Mouse (Mus musculus) intestine, embryonic 15.5 days (tissue): ENCODE measurements around the gene Usp22. TPM values are rescaled to one million over a fixed set of nuclear protein-coding genes. Genes with fewer than 3 reads are reported as not detected.

Source experiments
- ATAC-seq: fragments of 200-750 bp; cut with Nextera tagmentation; 2 replicates; pipeline ENCODE4 v1.8.0; 2017; ENCODE audit warnings: moderate TSS enrichment, moderate library complexity
- H3K27ac ChIP-seq: fragments of 300-500 bp; sonication (generic); 2 replicates; pipeline ENCODE4 v1.5.1; 2015; ENCODE audit warnings: mild to moderate bottlenecking, inconsistent platforms
- H3K27me3 ChIP-seq: fragments of 300-500 bp; sonication (generic); replicated peaks from 2 replicates; pipeline ENCODE4 v1.6.1; 2015; ENCODE audit warnings: inconsistent platforms
- H3K36me3 ChIP-seq: fragments of 300-500 bp; sonication (generic); 2 replicates; pipeline ENCODE4 v1.6.1; 2015; ENCODE audit warnings: inconsistent platforms
- H3K4me1 ChIP-seq: fragments of 300-500 bp; sonication (generic); replicated peaks from 2 replicates; pipeline ENCODE4 v1.6.1; 2015; ENCODE audit warnings: inconsistent platforms
- H3K4me2 ChIP-seq: fragments of 300-500 bp; sonication (generic); replicated peaks from 2 replicates; pipeline ENCODE4 v1.6.1; 2015; ENCODE audit warnings: mild to moderate bottlenecking, inconsistent platforms
- H3K4me3 ChIP-seq: fragments of 300-500 bp; sonication (generic); replicated peaks from 2 replicates; pipeline ENCODE4 v1.5.1; 2015; ENCODE audit warnings: inconsistent platforms
- H3K9ac ChIP-seq: fragments of 300-500 bp; sonication (generic); 2 replicates; pipeline ENCODE4 v1.6.1; 2015; ENCODE audit warnings: inconsistent platforms
- H3K9me3 ChIP-seq: fragments of 300-500 bp; sonication (generic); 2 replicates; pipeline ENCODE4 v1.6.1; 2016; ENCODE audit warnings: inconsistent platforms
- WGBS: fragments of 180-500 bp; shearing (Covaris S2); methylation state at CpG from one replicate; pipeline ENCODE4 v1.1.7; 2015; 5-methylcytosine and 5-hydroxymethylcytosine counted together
- polyA plus RNA-seq: library from polyadenylated mRNA; unstranded; fragments of >200 nt; fragmentation: Nextera tagmentation; extraction: Ambion mirVana; gene quantifications from 2 replicates; pipeline ENCODE4 v1.2.1, GENCODE M21; 2015

Usp22 gene
- polyA plus RNA-seq, 1 experiment from 2014 or later = 98.6 TPM

DNA sequence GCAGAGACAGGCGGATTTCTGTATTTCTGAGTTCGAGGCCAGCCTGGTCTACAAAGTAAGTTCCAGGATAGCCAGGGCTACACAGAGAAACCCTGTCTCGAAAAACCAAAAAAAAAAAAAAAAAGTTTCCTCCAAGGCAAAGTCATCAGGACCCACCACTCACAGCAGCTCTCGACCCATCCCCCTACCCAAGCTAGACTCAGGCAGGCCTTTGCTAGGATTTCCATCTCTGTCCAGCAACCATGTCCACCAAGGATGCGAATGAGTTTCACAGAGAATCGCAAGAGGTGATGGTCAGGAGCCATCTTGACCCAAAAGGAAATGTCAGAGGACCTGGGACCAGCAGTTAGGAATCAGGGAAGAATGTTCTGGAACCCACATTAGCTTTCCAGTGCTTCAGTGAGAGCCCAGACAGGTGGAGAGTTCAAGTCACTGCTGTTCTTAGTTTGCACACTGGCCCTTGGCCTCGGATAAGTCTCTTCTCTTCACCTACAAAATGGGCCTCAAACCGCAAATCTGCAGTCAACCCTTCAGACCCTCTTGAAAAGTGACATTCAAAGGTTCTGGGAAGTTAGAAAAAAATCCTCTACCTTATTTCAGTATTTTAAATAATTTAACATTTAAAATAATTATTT, 47.3 kb downstream of the Usp22 start:
- H3K4me2 ChIP-seq = no peak overlapping the region
- no peak overlapping the region for H3K27ac ChIP-seq
- 89% methylated on average over 8 of the region's 8 CpGs for WGBS
- H3K9ac ChIP-seq = no peak overlapping the region
- H3K4me1 ChIP-seq = no peaks in the 10 kb centered on the region
- H3K27me3 ChIP-seq = no peaks in the 10 kb centered on the region; the same call in 1 of the 2 replicates
- no peak for ATAC-seq
- no peak overlapping the region for H3K4me3 ChIP-seq
- no peaks in the 10 kb centered on the region for H3K36me3 ChIP-seq
- H3K9me3 ChIP-seq = no peaks in the 10 kb centered on the region

GRCm38 (mm10) chr11:61126606-61127355, 48.1 kb downstream of the Usp22 start, which contains the start of gene Tnfrsf13b:
TSS of gene Tnfrsf13b (plus strand) at chr11:61126755.
- H3K36me3 ChIP-seq = no peaks in the 10 kb centered on the region
- ATAC-seq = no peak
- H3K9me3 ChIP-seq = no peaks in the 10 kb centered on the region
- no peak within 1 kb of the TSS for H3K4me2 ChIP-seq
- no peaks in the 10 kb centered on the region; the same call in 1 of the 2 replicates for H3K27me3 ChIP-seq
- no peak within 1 kb of the TSS for H3K4me3 ChIP-seq
- 79% methylated on average over 23 of the region's 23 CpGs for WGBS
- H3K4me1 ChIP-seq = no peaks in the 10 kb centered on the region
- no peak within 1 kb of the TSS for H3K9ac ChIP-seq
- no peak within 1 kb of the TSS for H3K27ac ChIP-seq

DNA sequence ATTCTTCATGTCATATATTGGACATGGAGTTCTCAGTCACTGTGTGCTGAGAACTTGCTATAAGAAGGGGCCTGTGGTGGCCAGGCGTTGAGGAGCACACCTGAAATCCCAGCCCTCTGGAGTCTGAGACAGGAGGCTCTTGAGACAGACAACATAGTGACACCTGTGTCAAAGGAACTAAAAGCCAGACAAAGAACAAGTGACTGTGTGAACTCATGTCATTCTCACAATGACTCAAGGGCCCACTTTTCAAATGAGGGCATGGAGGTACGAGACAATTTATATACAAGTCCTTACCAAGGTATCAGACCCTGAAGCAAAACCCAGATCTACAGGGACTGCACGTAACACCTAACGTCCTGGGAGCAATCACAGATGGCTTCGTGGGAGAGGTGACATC, 48.9 kb downstream of the Usp22 start:
- H3K36me3 ChIP-seq = no peaks in the 10 kb centered on the region
- no peak for ATAC-seq
- WGBS = 84% methylated on average over 5 of the region's 5 CpGs
- H3K4me3 ChIP-seq = no peak overlapping the region
- no peak overlapping the region for H3K4me2 ChIP-seq
- no peaks in the 10 kb centered on the region for H3K4me1 ChIP-seq
- no peaks in the 10 kb centered on the region; the same call in 1 of the 2 replicates for H3K27me3 ChIP-seq
- H3K27ac ChIP-seq = no peak overlapping the region
- no peak overlapping the region for H3K9ac ChIP-seq
- no peaks in the 10 kb centered on the region for H3K9me3 ChIP-seq

GRCm38 (mm10) chr11:61123886-61124285, 51.0 kb downstream of the Usp22 start:
- Histone ChIP-seq H3K4me3 (no peak overlapping the region), H3K27ac (no peak overlapping the region), H3K9ac (no peak overlapping the region), H3K9me3 (no peaks in the 10 kb centered on the region), H3K4me2 (no peak overlapping the region), H3K36me3 (no peaks in the 10 kb centered on the region), H3K27me3 (no peaks in the 10 kb centered on the region; the same call in 1 of the 2 replicates), H3K4me1 (no peaks in the 10 kb centered on the region)
- 63% methylated on average over 3 of the region's 3 CpGs for WGBS
- no peak for ATAC-seq

DNA sequence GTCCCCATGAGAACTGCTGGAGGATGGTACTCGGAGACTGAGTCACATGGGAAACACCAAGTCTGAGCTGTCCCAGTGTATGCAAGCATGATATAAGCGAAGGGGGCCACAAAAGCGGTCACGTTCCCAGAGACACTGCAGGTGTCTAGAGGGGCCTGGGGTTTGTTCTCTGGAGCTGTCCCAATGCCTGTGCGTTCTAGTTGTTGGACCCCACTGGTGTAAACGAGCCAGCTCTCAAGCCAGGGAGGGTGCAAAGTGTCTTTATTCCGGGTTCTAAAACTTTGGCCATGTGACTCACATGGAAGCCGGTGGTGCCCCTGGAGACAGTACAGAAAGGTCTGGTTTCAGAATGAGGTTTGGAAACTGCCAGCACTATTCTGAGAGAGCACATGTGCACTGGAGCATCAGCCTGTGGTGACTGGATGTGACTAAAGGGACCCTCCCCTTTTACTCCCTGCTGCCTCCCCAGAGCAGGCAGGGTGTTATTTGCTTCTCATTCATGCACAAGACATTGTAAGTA, 52.0 kb downstream of the Usp22 start:
- ATAC-seq = no peak
- 85% methylated on average over 8 of the region's 8 CpGs for WGBS
- H3K36me3 ChIP-seq = no peaks in the 10 kb centered on the region

GRCm38 (mm10) chr11:61122283-61122768, 52.5 kb downstream of the Usp22 start:
- no peak overlapping the region for H3K4me2 ChIP-seq
- H3K4me1 ChIP-seq = no peaks in the 10 kb centered on the region
- ATAC-seq = no peak
- H3K9me3 ChIP-seq = no peaks in the 10 kb centered on the region
- H3K36me3 ChIP-seq = no peaks in the 10 kb centered on the region
- no peak overlapping the region for H3K9ac ChIP-seq
- H3K27ac ChIP-seq = no peak overlapping the region
- H3K4me3 ChIP-seq = no peak overlapping the region
- no peaks in the 10 kb centered on the region; the same call in 1 of the 2 replicates for H3K27me3 ChIP-seq
- 90% methylated on average over 9 of the region's 9 CpGs for WGBS

More for the DNA sequence above, 52.0 kb downstream of the Usp22 start:
- H3K27me3 ChIP-seq = no peaks in the 10 kb centered on the region; the same call in 1 of the 2 replicates
- H3K4me1 ChIP-seq = no peaks in the 10 kb centered on the region
- no peak overlapping the region for H3K4me3 ChIP-seq
- H3K4me2 ChIP-seq = no peak overlapping the region
- no peak overlapping the region for H3K27ac ChIP-seq
- no peaks in the 10 kb centered on the region for H3K9me3 ChIP-seq
- H3K9ac ChIP-seq = no peak overlapping the region

- no peak for ATAC-seq
- no peaks in the 10 kb centered on the region; the same call in 1 of the 2 replicates for H3K27me3 ChIP-seq
- WGBS = 81% methylated on average over 3 of the region's 3 CpGs
- no peak overlapping the region for H3K4me2 ChIP-seq
- no peak overlapping the region for H3K9ac ChIP-seq
- no peaks in the 10 kb centered on the region for H3K9me3 ChIP-seq
- no peak overlapping the region for H3K27ac ChIP-seq
- H3K36me3 ChIP-seq = no peaks in the 10 kb centered on the region
- H3K4me3 ChIP-seq = no peak overlapping the region
- H3K4me1 ChIP-seq = no peaks in the 10 kb centered on the region
These were observed 54.8 kb downstream of the Usp22 start for GRCm38 (mm10) chr11:61119996-61120583.

GRCm38 (mm10) chr11:61116226-61116625, 58.6 kb downstream of the Usp22 start:
- Histone ChIP-seq H3K4me2 (no peak overlapping the region), H3K27ac (no peak overlapping the region), H3K9ac (no peak overlapping the region), H3K9me3 (no peaks in the 10 kb centered on the region), H3K36me3 (no peaks in the 10 kb centered on the region), H3K27me3 (no peaks in the 10 kb centered on the region), H3K4me3 (no peak overlapping the region), H3K4me1 (no peaks in the 10 kb centered on the region)
- WGBS = 63% methylated on average over 8 of the region's 8 CpGs
- ATAC-seq = no peak

- Histone ChIP-seq H3K4me3 (no peak overlapping the region), H3K9me3 (no peaks in the 10 kb centered on the region), H3K36me3 (no peaks in the 10 kb centered on the region), H3K27me3 (no peaks in the 10 kb centered on the region), H3K4me1 (no peaks in the 10 kb centered on the region), H3K9ac (no peak overlapping the region), H3K4me2 (no peak overlapping the region), H3K27ac (no peak overlapping the region)
- WGBS = 69% methylated on average over 8 of the region's 8 CpGs
- no peak for ATAC-seq
These were observed 62.4 kb downstream of the Usp22 start for GRCm38 (mm10) chr11:61112323-61112995.

DNA sequence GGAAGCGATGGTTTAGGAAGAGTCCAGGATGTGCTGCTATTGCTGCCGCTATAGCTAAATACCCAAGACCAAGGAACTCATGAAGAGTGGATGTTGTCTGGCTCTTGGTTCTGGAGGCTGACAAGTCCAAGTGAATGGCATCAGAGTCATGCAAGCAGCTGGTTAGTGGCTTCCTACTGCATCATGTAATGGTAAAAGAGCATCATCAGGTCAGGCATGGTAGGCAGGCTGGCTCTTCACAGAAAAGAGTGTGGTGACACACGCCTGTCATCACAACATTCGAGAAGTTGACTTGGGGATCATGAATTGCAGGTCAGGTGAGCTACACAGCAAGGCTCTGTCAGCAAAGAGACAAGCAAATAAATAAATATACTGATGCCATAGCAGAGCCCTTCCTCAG, 63.4 kb downstream of the Usp22 start:
- no peaks in the 10 kb centered on the region for H3K36me3 ChIP-seq
- no peaks in the 10 kb centered on the region for H3K4me1 ChIP-seq
- WGBS = 93% methylated on average over 4 of the region's 4 CpGs
- no peak overlapping the region for H3K27ac ChIP-seq
- no peak for ATAC-seq
- no peaks in the 10 kb centered on the region for H3K9me3 ChIP-seq
- H3K9ac ChIP-seq = no peak overlapping the region
- H3K4me3 ChIP-seq = no peak overlapping the region
- no peaks in the 10 kb centered on the region for H3K27me3 ChIP-seq
- H3K4me2 ChIP-seq = no peak overlapping the region

DNA sequence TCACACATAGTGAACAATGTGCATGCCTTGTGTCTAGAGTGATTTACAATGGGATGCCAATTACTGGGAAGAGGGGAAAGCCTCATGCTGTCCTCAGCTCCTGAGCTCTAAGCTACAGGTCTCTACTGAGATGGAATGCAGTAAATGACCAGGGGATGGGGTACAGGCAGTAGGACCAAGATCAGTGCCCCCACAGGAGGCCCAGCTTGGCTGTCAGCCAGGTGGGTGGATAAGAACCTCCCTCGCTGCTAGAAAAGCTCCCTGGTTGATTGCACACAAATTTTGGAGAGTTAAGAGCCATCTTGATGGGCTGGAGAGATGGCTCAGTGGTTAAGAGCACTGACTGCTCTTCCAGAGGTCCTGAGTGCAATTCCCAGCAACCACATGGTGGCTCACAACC, 63.9 kb downstream of the Usp22 start:
- Histone ChIP-seq H3K36me3 (no peaks in the 10 kb centered on the region), H3K4me3 (no peak overlapping the region), H3K9me3 (no peaks in the 10 kb centered on the region), H3K27me3 (no peaks in the 10 kb centered on the region), H3K27ac (no peak overlapping the region), H3K4me1 (no peaks in the 10 kb centered on the region), H3K4me2 (no peak overlapping the region), H3K9ac (no peak overlapping the region)
- WGBS = 41% methylated on average over 1 of the region's 1 CpGs
- ATAC-seq = no peak

GRCm38 (mm10) chr11:61110113-61110512, 64.7 kb downstream of the Usp22 start:
- no peaks in the 10 kb centered on the region for H3K4me1 ChIP-seq
- no peaks in the 10 kb centered on the region for H3K27me3 ChIP-seq
- no peaks in the 10 kb centered on the region for H3K9me3 ChIP-seq
- H3K27ac ChIP-seq = no peak overlapping the region
- WGBS = 74% methylated on average over 10 of the region's 10 CpGs
- no peak overlapping the region for H3K4me3 ChIP-seq
- H3K36me3 ChIP-seq = no peaks in the 10 kb centered on the region
- ATAC-seq = no peak
- no peak overlapping the region for H3K4me2 ChIP-seq
- H3K9ac ChIP-seq = no peak overlapping the region
